Mouse (Mus musculus) adipocyte (in vitro differentiated cells): ENCODE measurements around the gene Gm20835.
"Not testable (repeated sequence)": the region's sequence is repeated elsewhere in the genome, so short reads cannot be mapped to it uniquely, and the experiment has no call there.

Source experiments
- DNase-seq: peaks from one replicate; pipeline ENCODE4 v3.0.0-alpha.2; 2016; ENCODE audit warnings: low spot score

Gm20835 gene

DNA sequence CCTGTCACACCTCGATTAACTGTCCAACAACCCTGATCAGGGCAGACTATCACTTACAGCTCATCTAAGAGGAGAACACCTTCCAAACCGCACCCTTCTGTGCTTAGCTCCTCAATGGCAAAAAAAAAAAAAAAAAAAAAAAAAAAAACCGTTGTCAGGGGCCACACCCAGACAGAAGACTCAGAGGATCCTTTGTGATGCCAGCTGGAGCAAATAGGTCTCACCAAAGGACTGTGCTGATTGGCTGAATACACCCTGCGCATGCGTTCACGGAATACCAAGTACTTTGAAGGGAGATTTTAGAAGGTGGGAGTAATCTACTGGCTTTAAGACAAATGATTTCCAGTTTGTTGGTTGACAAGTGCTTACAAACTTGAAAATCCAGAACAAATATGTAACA is at the start of gene Gm20835:
TSS of gene Gm20835 (minus strand) at position 101 of the 400 bp plus-strand sequence.
- not testable (repeated sequence) for DNase-seq
